ENCODE assay signal across 14 mouse cellular contexts in the genomic region with DNA sequence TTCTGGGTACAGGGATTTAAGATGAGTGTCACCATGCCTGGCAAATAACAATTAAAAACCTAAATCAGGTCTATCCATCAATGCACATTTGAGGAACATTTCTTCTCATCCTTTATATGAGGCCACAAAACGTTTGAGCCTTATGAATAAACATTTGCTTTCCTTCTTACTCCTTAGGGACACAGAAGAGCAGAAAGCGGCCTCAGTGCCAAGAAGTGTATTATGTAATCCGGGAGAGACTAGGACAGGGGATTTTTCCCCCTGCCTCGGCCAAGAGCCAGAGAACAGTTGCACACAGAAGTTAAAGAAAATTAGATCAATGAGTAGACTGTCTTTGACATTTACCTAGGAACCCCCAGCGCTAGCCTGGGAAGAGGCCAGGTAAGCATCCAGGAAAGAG.
"Had no signal": no experiment of that assay in that cellular context is flagged by ENCODE, and none has a peak within 500 bp of the region (broad histone marks: within the 10 kb centered on the region; RNA-seq: fewer than 3 reads in every experiment).

No protein-coding gene starts in this region.

- DNase-seq: kidney, adult 9 months; kidney, postnatal 36 days; lung, postnatal 4 days; midbrain, embryonic 14.5 days; right cerebral cortex, adult 18-20 months; right cerebral cortex, postnatal 25 days; thymus, postnatal 36 days had no signal

- H3K27ac ChIP-seq: kidney, postnatal 0 days; limb, embryonic 15.5 days; liver, embryonic 12.5 days; lung, embryonic 15.5 days; midbrain, embryonic 10.5 days; neural tube, embryonic 15.5 days had no signal

- H3K4me3 ChIP-seq: limb, embryonic 15.5 days; liver, embryonic 12.5 days; lung, embryonic 15.5 days; midbrain, embryonic 10.5 days; myocyte; neural tube, embryonic 15.5 days had no signal
